ENCODE assay signal across 32 mouse cellular contexts in genomic region chr19:58620661-58621060, GRCm38 (mm10). TPM values are rescaled to one million over a fixed set of nuclear protein-coding genes. Genes with fewer than 3 reads are reported as not detected.
"Had no signal": no experiment of that assay in that cellular context is flagged by ENCODE, and none has a peak within 500 bp of the region (broad histone marks: within the 10 kb centered on the region; RNA-seq: fewer than 3 reads in every experiment).

No protein-coding gene starts in this region.

- ATAC-seq: hindbrain, postnatal 0 days; intestine, embryonic 16.5 days; liver, postnatal 0 days had no signal

- H3K4me1 ChIP-seq: heart, embryonic 12.5 days; hindbrain, embryonic 10.5 days; hindbrain, embryonic 12.5 days; hindbrain, embryonic 15.5 days; kidney, embryonic 15.5 days; limb, embryonic 13.5 days; liver, embryonic 13.5 days; liver, embryonic 15.5 days had no signal

- H3K27me3 ChIP-seq: heart, embryonic 12.5 days; hindbrain, embryonic 12.5 days; hindbrain, embryonic 15.5 days; kidney, embryonic 15.5 days; limb, embryonic 13.5 days; liver, embryonic 13.5 days; liver, embryonic 15.5 days had no signal

- H3K36me3 ChIP-seq: heart, embryonic 12.5 days; hindbrain, embryonic 10.5 days; hindbrain, embryonic 12.5 days; hindbrain, embryonic 15.5 days; kidney, embryonic 15.5 days; limb, embryonic 13.5 days; liver, embryonic 13.5 days; liver, embryonic 15.5 days had no signal

- H3K9me3 ChIP-seq: hindbrain, embryonic 10.5 days; hindbrain, embryonic 15.5 days; kidney, embryonic 15.5 days; liver, embryonic 13.5 days; liver, embryonic 15.5 days had no signal

- H3K4me3 ChIP-seq: gastrocnemius, adult 2 months; heart, adult 2 months; heart, embryonic 12.5 days; hindbrain, embryonic 10.5 days; hindbrain, embryonic 12.5 days; hindbrain, embryonic 15.5 days; kidney, embryonic 15.5 days; limb, embryonic 13.5 days; liver, embryonic 13.5 days; liver, embryonic 15.5 days had no signal

- DNase-seq: gastrocnemius, adult 2 months; gastrocnemius, postnatal 10 days; gastrocnemius, postnatal 25 days; heart, adult 2 months; heart, postnatal 10 days; heart, postnatal 4 days; kidney, adult 11 months; kidney, adult 2 months; kidney, adult 9 months; kidney, postnatal 14 days; kidney, postnatal 36 days; layer of hippocampus, postnatal 36 days; left cerebral cortex, postnatal 4 days; liver; liver, embryonic 13.5 days; liver, postnatal 0 days had no signal

- H3K4me2 ChIP-seq: heart, embryonic 12.5 days; hindbrain, embryonic 12.5 days; hindbrain, embryonic 15.5 days; kidney, embryonic 15.5 days; limb, embryonic 13.5 days; liver, embryonic 11.5 days; liver, embryonic 13.5 days; liver, embryonic 15.5 days had no signal

- H3K27ac ChIP-seq: gastrocnemius, adult 2 months; heart, adult 2 months; hindbrain, embryonic 10.5 days; hindbrain, embryonic 12.5 days; hindbrain, embryonic 15.5 days; hindbrain, postnatal 0 days; kidney, embryonic 15.5 days; kidney, postnatal 0 days; limb, embryonic 13.5 days; liver, embryonic 13.5 days; liver, embryonic 15.5 days had no signal

- H3K9ac ChIP-seq: heart, embryonic 12.5 days; hindbrain, embryonic 12.5 days; hindbrain, embryonic 15.5 days; kidney, embryonic 15.5 days; limb, embryonic 13.5 days; liver, embryonic 13.5 days; liver, embryonic 15.5 days; liver, postnatal 0 days had no signal

RNA-seq across cellular contexts. Expression of gene Pnlip, which starts 31.6 kb away (rescaled TPM):
- total RNA-seq: gastrocnemius, adult 2 months; gastrocnemius, postnatal 10 days; gastrocnemius, postnatal 25 days; gastrocnemius, postnatal 4 days; granulocyte monocyte progenitor cell, adult 5-6 weeks; heart, adult 2 months; heart, postnatal 10 days; heart, postnatal 25 days; heart, postnatal 4 days had no signal
- polyA plus RNA-seq: heart, adult 2 months; heart, embryonic 12.5 days; heart, embryonic 14.5 days; heart, embryonic 16.5 days; kidney, adult 2 months; kidney, embryonic 15.5 days; kidney, postnatal 0 days; limb, embryonic 13.5 days; liver, embryonic 13.5 days; liver, embryonic 15.5 days; liver, postnatal 0 days had no signal
